Mouse (Mus musculus): ENCODE data around the gene Aars2. TPM values are rescaled to one million over a fixed set of nuclear protein-coding genes. Genes with fewer than 3 reads are reported as not detected.

Gene Aars2
- polyA plus RNA-seq, 1 experiment from 2014 or later: 17.4 TPM

DNA sequence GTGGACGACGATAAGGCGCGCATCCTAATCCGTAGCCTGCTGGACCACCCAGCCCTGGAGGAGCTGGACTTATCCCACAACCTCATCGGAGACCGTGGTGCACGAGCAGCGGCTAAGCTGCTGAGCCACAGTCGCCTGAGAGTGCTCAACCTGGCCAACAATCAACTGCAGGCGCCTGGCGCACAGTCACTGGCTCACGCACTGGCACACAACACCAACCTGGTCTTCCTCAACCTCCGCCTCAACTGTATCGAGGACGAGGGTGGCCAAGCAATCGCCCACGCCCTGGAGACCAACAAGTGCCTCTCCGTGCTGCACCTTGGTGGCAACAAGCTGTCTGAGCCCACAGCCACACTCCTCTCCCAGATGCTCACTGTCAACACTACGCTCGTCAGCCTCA, 33.0 kb downstream of the Aars2 start:
- H3K9ac ChIP-seq: no peak overlapping the region
- ATAC-seq (ENCODE audit: insufficient read depth) (no peak), DNase-seq (no peak)
- H3K4me3 ChIP-seq (ENCODE audit: low read depth, low read length): no peak overlapping the region
- peaks cover 63% of the 10 kb centered on the region for H3K27me3 ChIP-seq (ENCODE audit: insufficient read depth, low read length)
- no peaks in the 10 kb centered on the region for H3K9me3 ChIP-seq (ENCODE audit: low read depth, low read length)
- H3K36me3 ChIP-seq (ENCODE audit: insufficient read depth): no peaks in the 10 kb centered on the region
- H3K4me1 ChIP-seq (ENCODE audit: insufficient read depth): peaks cover 5% of the 10 kb centered on the region; the same call in 1 of the 2 replicates
- H3K4me2 ChIP-seq: no peak overlapping the region
- no peak for TF ChIP-seq CTCF (IDR thresholded peaks at IDR 0.05; ENCODE audit: low read depth)
- no peak overlapping the region for H3K27ac ChIP-seq (ENCODE audit: low read depth)
- 70% methylated on average over 21 of the region's 21 CpGs for WGBS

DNA sequence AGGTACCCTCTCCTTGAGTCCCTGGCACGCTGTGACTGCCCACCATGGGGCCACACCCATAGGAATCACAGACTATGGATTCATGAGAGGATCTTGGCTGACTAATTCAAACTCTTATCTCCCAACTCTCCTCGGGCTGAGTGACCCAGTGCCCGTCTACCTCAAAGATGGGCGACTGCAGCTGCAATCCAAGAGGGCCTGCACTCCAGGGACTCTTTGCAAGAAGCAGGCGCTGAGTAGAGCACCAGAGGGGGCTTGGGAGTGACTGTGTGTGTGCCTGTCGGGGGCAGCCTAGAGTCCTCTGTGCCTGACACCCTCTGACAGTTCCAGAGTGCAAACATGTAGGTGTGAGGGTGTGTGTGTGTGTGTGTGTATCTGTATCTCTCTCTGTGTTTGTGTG, 35.5 kb downstream of the Aars2 start:
- H3K27me3 ChIP-seq (ENCODE audit: insufficient read depth, low read length): peaks cover 71% of the 10 kb centered on the region
- no peak for ATAC-seq (ENCODE audit: insufficient read depth)

DNA sequence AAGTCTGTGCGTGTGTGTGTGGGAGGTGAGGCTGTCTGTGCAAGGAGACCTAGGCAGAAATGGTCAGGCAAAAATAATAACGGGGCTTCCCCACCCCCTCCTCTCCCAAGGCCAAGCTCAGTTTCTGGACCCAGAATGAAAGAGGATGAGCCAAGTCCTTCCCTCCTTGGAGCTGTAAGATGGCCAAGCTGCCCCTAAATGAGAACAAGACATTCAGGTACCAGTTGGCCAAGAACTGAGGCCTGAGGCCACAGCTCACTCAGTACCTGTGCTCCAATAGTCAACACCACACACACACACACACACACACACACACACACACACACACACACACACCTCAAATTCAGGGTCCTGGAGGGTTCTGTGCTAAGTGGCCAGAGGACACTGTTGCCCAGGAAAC, 36.1 kb downstream of the Aars2 start:
- Histone ChIP-seq H3K4me3 (ENCODE audit: low read depth, low read length) (no peak overlapping the region), H3K27ac (ENCODE audit: low read depth) (no peak overlapping the region), H3K27me3 (ENCODE audit: insufficient read depth, low read length) (peaks cover 77% of the 10 kb centered on the region), H3K9ac (no peak overlapping the region), H3K4me2 (no peak overlapping the region), H3K9me3 (ENCODE audit: low read depth, low read length) (no peaks in the 10 kb centered on the region), H3K4me1 (ENCODE audit: insufficient read depth) (peaks cover 10% of the 10 kb centered on the region; the same call in 1 of the 2 replicates), H3K36me3 (ENCODE audit: insufficient read depth) (0 out of 2 replicates have a peak, but pooled peaks cover 3% of the 10 kb centered on the region)
- no peak for DNase-seq
- TF ChIP-seq CTCF (IDR thresholded peaks at IDR 0.05; ENCODE audit: low read depth): no peak
- 76% methylated on average over 2 of the region's 2 CpGs for WGBS
- no peak for ATAC-seq (ENCODE audit: insufficient read depth)

More for the DNA sequence above, 35.5 kb downstream of the Aars2 start:
- Histone ChIP-seq H3K9me3 (ENCODE audit: low read depth, low read length) (no peaks in the 10 kb centered on the region), H3K4me1 (ENCODE audit: insufficient read depth) (peaks cover 10% of the 10 kb centered on the region; the same call in 1 of the 2 replicates), H3K36me3 (ENCODE audit: insufficient read depth) (0 out of 2 replicates have a peak, but pooled peaks cover 3% of the 10 kb centered on the region), H3K4me2 (no peak overlapping the region), H3K27ac (ENCODE audit: low read depth) (no peak overlapping the region), H3K4me3 (ENCODE audit: low read depth, low read length) (no peak overlapping the region), H3K9ac (no peak overlapping the region)
- no peak for DNase-seq
- no peak for TF ChIP-seq CTCF (IDR thresholded peaks at IDR 0.05; ENCODE audit: low read depth)
- 21% methylated on average over 6 of the region's 6 CpGs for WGBS

DNA sequence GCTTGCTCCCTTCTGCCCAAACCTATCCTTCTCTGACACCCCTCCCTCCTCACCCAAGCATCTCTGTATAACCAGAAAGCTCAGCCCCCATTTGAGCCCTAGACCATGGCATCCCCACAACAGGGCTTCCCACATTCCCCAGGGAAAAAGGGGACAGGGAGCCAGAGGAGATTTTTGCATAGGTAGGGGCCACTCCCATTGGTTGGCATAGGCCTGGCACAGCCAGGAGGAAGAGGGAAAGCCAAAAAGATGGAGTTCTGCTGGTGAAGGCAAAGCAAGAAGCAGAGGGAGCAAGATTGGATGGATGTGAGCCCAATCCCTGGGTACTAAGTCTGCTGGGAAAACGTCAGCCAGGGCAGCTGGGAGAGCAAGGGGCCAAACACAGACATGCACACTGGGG, 36.5 kb downstream of the Aars2 start:
- Histone ChIP-seq H3K9me3 (ENCODE audit: low read depth, low read length) (no peaks in the 10 kb centered on the region), H3K9ac (no peak overlapping the region), H3K27me3 (ENCODE audit: insufficient read depth, low read length) (peaks cover 78% of the 10 kb centered on the region), H3K36me3 (ENCODE audit: insufficient read depth) (0 out of 2 replicates have a peak, but pooled peaks cover 3% of the 10 kb centered on the region), H3K27ac (ENCODE audit: low read depth) (no peak overlapping the region), H3K4me2 (no peak overlapping the region), H3K4me3 (ENCODE audit: low read depth, low read length) (no peak overlapping the region), H3K4me1 (ENCODE audit: insufficient read depth) (peaks cover 10% of the 10 kb centered on the region; the same call in 1 of the 2 replicates)
- TF ChIP-seq CTCF (IDR thresholded peaks at IDR 0.05; ENCODE audit: low read depth): no peak
- no peak for ATAC-seq (ENCODE audit: insufficient read depth)
- DNase-seq: no peak
- 35% methylated on average over 1 of the region's 1 CpGs for WGBS

DNA sequence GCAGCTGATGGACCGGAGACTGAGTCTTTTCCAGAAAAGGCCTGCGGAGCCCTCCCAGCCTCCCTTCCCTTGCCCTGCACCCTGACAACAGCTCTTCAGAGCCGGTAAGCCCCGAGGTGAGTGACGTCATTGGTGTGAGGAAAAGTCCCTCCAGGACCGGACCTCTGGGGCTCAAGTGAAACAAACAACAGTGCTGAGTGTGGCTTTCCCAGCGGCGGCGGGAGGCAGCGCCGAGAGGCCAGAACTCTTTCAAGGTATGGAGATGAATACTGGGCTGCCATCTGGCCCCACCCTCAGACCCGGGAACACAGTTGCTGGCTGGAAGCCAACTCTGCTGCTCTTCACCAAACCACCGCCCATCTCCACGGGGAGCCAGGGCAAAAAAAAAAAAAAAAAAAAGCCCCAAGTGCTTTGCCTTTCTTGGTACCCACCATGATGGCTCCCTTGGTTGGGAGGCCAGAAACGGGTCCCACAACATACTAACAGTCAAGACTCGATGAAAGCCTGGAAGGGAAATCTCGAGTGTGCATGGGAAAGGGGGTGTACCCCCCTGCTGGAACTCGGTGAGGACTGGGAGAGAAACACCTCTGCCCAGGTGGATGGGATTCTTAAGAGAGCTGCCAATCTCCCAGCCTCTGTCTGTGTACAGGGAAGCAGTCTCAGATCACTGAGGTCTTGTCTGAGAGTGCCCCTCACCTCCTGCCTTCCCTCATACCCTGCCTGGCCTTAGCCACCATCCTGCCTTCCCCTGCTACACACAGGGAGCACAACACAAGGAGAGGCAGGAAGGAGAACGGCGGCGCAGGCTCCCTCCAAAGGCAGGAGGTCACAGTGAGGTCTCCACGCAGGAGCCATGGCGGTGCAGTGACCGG, 37.6 kb downstream of the Aars2 start:
- Histone ChIP-seq H3K36me3 (ENCODE audit: insufficient read depth) (0 out of 2 replicates have a peak, but pooled peaks cover 3% of the 10 kb centered on the region), H3K4me3 (ENCODE audit: low read depth, low read length) (peak overlapping the region; percentile 30), H3K9me3 (ENCODE audit: low read depth, low read length) (no peaks in the 10 kb centered on the region), H3K9ac (no peak overlapping the region), H3K27ac (ENCODE audit: low read depth) (no peak overlapping the region), H3K4me2 (peak overlapping the region; percentile 56), H3K27me3 (ENCODE audit: insufficient read depth, low read length) (peaks cover 83% of the 10 kb centered on the region), H3K4me1 (ENCODE audit: insufficient read depth) (peaks cover 10% of the 10 kb centered on the region; the same call in 1 of the 2 replicates)
- no peak for TF ChIP-seq CTCF (IDR thresholded peaks at IDR 0.05; ENCODE audit: low read depth)
- DNase-seq (peak; percentile 38), ATAC-seq (ENCODE audit: insufficient read depth) (no peak)
- 10% methylated on average over 24 of the region's 24 CpGs for WGBS

DNA sequence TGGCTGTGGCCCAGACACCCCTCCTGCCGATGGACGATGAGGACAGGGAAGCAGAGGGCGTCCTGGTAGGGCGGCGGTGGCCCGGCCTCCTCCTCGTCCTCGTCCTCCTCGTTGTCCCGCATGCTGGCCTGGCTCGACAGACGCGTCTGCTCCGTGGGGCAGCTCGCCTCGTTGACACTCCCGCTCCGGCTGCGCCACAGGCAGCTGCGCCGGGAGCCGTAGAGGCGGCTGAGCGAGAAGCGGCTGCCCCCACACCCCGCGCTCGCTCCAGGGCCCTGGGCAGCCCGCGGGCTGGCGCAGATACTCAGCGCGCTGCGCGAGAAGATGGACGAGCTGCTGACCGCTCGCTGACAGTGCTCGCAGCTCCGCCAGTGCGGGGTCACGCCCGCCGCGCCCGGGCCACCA, 38.2 kb downstream of the Aars2 start:
- no peak for TF ChIP-seq CTCF (IDR thresholded peaks at IDR 0.05; ENCODE audit: low read depth)
- ATAC-seq (ENCODE audit: insufficient read depth): no peak
- peak overlapping the region; percentile 30 for H3K4me3 ChIP-seq (ENCODE audit: low read depth, low read length)

More for the DNA sequence above, 38.2 kb downstream of the Aars2 start:
- 1% methylated on average over 46 of the region's 46 CpGs for WGBS
- H3K27me3 ChIP-seq (ENCODE audit: insufficient read depth, low read length): peaks cover 80% of the 10 kb centered on the region
- H3K9ac ChIP-seq: no peak overlapping the region
- H3K9me3 ChIP-seq (ENCODE audit: low read depth, low read length): no peaks in the 10 kb centered on the region
- H3K36me3 ChIP-seq (ENCODE audit: insufficient read depth): 0 out of 2 replicates have a peak, but pooled peaks cover 3% of the 10 kb centered on the region
- H3K4me2 ChIP-seq: peak overlapping the region; percentile 56
- peaks cover 10% of the 10 kb centered on the region; the same call in 1 of the 2 replicates for H3K4me1 ChIP-seq (ENCODE audit: insufficient read depth)
- H3K27ac ChIP-seq (ENCODE audit: low read depth): no peak overlapping the region
- peak; percentile 54 for DNase-seq
